Mouse (Mus musculus): ENCODE results near the gene Stard3.

Stard3 gene

GRCm38 (mm10) chr11:98358161-98359083 lies at the start of gene Stard3:
Gene Stard3, plus strand, starts transcription at chr11:98358368.
- peak; percentile 91 for DNase-seq

- peak; percentile 92 for DNase-seq
Measured at GRCm38 (mm10) chr11:98313790-98314323, 44.3 kb upstream of the Stard3 start.

- no peak for DNase-seq
Measured at GRCm38 (mm10) chr11:98317479-98317878, 40.7 kb upstream of the Stard3 start.

- DNase-seq, result no peak
Measured at GRCm38 (mm10) chr11:98318421-98319116, 39.6 kb upstream of the Stard3 start.

GRCm38 (mm10) chr11:98319120-98319519 lies 39.0 kb upstream of the Stard3 start:
- peak; percentile 83 for DNase-seq

- DNase-seq, result no peak
Measured at GRCm38 (mm10) chr11:98319544-98319943, 38.6 kb upstream of the Stard3 start.

DNA sequence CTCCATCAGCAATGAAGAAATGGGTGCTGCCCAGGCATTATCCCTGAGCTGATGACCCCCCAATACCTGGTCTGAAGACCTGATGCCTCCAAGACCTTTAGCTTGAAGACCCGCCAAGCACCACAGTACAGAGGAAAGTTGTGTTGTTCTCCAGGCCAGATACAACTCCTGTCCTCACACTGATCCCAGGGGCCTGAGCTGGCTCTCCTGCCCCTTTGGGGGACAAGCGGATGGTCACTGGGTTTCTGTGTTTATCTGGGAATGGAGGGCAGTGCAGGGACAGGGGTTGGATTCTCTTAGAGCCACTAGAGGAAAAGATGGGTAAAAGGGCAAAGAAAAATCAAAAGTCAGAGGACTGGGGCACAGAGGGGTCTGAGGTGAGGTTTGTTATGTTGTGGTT lies 38.2 kb upstream of the Stard3 start:
- no peak for DNase-seq

- no peak for DNase-seq
Measured at GRCm38 (mm10) chr11:98320381-98320780, 37.8 kb upstream of the Stard3 start.

GRCm38 (mm10) chr11:98320806-98321676 lies 37.1 kb upstream of the Stard3 start:
- DNase-seq, result no peak

GRCm38 (mm10) chr11:98321677-98322003 lies 36.5 kb upstream of the Stard3 start:
- DNase-seq, result no peak

DNA sequence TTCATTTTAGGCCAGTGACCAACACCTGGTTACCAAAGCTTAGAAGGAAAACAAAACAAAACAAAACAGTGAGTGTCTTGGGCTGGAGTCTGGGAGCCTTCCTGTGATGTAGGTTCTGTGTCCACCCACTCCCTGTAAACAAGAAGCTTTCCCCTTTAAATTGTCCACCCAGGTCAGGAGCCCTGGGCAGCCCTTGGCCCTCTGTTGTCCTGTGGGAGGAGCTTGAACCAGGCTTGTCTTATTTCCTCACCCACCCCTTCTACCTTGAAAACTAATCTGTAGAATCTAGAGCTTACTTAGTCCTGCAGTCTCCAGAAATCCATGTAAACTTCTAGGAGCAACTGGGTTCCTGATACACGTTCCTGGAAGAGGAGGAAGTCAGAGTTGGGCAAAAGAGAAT lies 36.0 kb upstream of the Stard3 start:
- no peak for DNase-seq

DNA sequence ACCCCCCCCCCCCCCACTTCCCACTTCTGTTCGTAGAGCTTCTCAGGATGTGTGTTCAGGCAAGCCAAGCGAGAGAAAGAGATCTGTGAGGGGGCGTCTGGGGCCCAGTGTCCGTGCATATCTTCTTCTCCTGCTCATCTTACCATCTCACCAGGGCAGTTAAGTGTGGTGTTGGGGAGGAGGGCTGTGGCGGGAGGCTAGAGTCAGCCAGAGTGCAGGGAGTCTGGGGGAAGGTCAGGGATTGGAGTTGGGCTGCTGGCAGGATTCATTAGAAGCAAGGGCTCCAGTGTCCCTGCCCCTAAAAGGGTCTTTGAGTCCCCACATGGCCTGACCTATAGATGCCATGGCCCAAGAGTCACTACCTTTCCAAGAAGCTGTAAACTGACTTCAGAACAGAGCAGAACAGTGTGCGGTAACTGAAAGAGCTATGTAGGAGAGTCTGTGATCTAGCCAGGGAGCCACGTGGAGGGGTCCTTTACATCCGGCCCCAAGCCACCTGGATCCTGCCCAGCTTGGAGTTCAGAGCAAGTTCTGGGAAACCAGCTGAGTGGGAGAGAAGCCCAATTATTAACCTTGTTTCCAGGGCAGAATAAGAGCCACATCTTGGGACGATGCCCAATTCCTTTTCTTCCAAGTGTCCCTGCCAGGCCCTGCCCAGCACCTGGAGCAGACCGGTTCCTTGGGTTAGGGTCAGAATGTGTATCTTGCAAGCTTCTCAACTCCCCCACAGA lies 34.9 kb upstream of the Stard3 start:
- DNase-seq, result no peak

- DNase-seq, result no peak
Measured at GRCm38 (mm10) chr11:98323933-98324332, 34.2 kb upstream of the Stard3 start.

DNA sequence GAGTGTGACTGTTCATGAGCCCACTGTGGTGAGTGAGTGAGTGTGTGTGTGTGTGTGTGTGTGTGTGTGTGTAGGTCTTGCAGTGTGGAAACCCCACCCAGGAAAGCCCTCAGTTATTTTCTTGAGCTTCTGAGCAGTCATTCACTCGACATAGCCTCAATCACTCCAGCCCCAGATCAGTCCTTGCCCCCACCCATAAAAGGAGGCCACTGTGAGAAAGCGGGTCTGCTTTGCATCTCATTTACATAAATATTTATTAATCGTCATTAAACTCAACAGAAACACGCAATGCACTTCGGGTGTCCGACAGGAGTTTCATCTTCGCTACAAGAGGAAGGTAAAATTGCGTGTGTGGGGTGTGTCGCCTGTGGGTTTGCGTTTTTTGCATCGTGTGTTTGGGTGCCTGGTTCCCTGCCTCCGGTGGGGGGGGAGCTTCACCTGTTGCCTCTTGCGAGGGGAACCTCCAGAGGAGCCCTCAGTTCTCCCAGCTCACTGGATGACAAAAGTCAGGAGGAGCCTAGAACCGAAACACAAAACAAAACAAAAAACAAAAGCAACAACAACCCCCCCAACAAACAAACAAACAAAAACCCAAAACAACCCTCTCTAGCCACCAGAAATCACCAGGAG lies 32.9 kb upstream of the Stard3 start:
- no peak for DNase-seq

GRCm38 (mm10) chr11:98325821-98326218 lies 32.3 kb upstream of the Stard3 start:
- no peak for DNase-seq

GRCm38 (mm10) chr11:98326741-98327135 lies 31.4 kb upstream of the Stard3 start:
- DNase-seq, result no peak

- DNase-seq, result no peak
Measured at GRCm38 (mm10) chr11:98327136-98328030, 30.8 kb upstream of the Stard3 start.

GRCm38 (mm10) chr11:98328031-98328370 lies 30.2 kb upstream of the Stard3 start:
- DNase-seq, result no peak

DNA sequence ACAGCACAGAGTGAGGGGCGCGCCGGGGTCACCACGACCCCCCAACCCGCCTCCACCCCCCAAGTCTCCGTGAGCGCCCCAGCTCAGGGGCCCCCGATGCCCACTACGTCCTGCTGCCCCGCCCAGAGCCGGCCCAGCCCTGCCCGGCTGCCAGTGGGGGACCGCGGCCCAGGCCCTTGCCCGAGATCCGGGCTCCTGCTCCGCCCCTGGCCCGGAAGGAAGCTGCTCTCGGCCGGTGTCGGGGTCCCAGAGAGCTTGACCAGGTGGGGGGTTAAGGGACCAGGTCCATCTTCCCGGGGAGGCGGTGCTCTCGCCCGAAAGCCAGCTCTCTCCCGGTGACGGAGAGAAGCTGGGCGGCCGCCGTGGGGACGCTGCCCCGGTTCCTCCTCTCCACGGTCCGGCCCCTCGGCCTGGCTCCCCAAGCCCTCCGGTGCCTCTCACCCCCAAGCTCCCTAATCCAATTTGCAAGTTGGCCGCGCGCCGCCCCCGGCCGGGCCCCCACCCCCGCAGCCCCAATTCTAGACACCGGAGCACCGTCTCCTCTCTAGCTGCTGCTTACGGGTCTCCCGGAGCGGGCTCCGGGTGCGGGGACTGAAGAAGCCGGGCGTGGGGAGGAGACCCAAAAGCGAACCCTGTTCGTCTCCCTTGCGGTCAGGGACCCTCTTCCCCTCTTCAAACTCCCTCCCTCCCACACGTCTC lies 29.6 kb upstream of the Stard3 start:
- DNase-seq, result no peak
